ENCODE assay signal across 8 mouse cellular contexts in genomic region chr16:18604267-18604701, GRCm38 (mm10). TPM values are rescaled to one million over a fixed set of nuclear protein-coding genes. Genes with fewer than 3 reads are reported as not detected.
DNase-seq lines count a peak whose midpoint lies in the region; ATAC-seq lines count a peak whose summit lies in the region.
"Had no signal": no experiment of that assay in that cellular context is flagged by ENCODE, and none has a peak within 500 bp of the region (broad histone marks: within the 10 kb centered on the region; RNA-seq: fewer than 3 reads in every experiment).

No protein-coding gene starts in this region.

- no peaks in the 10 kb centered on the region for H3K36me3 ChIP-seq in heart, embryonic 13.5 days
- no peaks in the 10 kb centered on the region for H3K36me3 ChIP-seq in forebrain, embryonic 13.5 days (ENCODE audit: poor library complexity, severe bottlenecking)

- H3K27me3 ChIP-seq in heart, embryonic 13.5 days (replicated peaks), result peaks cover 33% of the 10 kb centered on the region
- H3K27me3 ChIP-seq in forebrain, embryonic 13.5 days, result peaks cover 7% of the 10 kb centered on the region; the same call in 1 of the 2 replicates

- ATAC-seq in heart, embryonic 13.5 days (ENCODE audit: extremely low read depth, insufficient number of reproducible peaks, low FRiP score, low TSS enrichment), result peak; percentile 55; the same call in 1 of the 2 replicates
- no peak for ATAC-seq in forebrain, embryonic 13.5 days
- no peak for ATAC-seq in erythroid progenitor cell, adult 5-6 weeks (replicated peaks; ENCODE audit: low FRiP score, poor library complexity, severe bottlenecking)

- H3K9ac ChIP-seq in heart, embryonic 13.5 days, result peak overlapping the region; percentile 65
- H3K9ac ChIP-seq in forebrain, embryonic 13.5 days, result no peak overlapping the region

- H3K4me1 ChIP-seq in heart, embryonic 13.5 days, result peaks cover 30% of the 10 kb centered on the region
- peaks cover 7% of the 10 kb centered on the region for H3K4me1 ChIP-seq in forebrain, embryonic 13.5 days

- DNase-seq in 3T3-L1 (ENCODE audit: low read depth, low spot score) (peak; percentile 31), NIH3T3 (ENCODE audit: low read depth) (peak; percentile 63)
- DNase-seq in kidney, postnatal 14 days, result peak; percentile 48
- no peak for DNase-seq in cerebellum, postnatal 4 days (ENCODE audit: low spot score in 2 of 2)
- DNase-seq: cerebellum, adult 11 months had no signal

- H3K4me2 ChIP-seq in heart, embryonic 13.5 days, result no peak overlapping the region
- H3K4me2 ChIP-seq in forebrain, embryonic 13.5 days, result no peak overlapping the region

- H3K9me3 ChIP-seq in heart, embryonic 13.5 days, result no peaks in the 10 kb centered on the region
- no peaks in the 10 kb centered on the region for H3K9me3 ChIP-seq in forebrain, embryonic 13.5 days (replicated peaks)

- no peak overlapping the region for H3K4me3 ChIP-seq in heart, embryonic 13.5 days
- no peak overlapping the region for H3K4me3 ChIP-seq in forebrain, embryonic 13.5 days

- WGBS in heart, embryonic 13.5 days, result 39% methylated on average over 8 of the region's 8 CpGs
- 57% methylated on average over 8 of the region's 8 CpGs for WGBS in forebrain, embryonic 13.5 days

- H3K27ac ChIP-seq in heart, embryonic 13.5 days (replicated peaks), result peak overlapping the region; percentile 79
- H3K27ac ChIP-seq in forebrain, embryonic 13.5 days, result no peak overlapping the region

RNA-seq across cellular contexts. Expression of gene Tbx1, which starts 13.8 kb away (rescaled TPM):
- polyA plus RNA-seq in heart, embryonic 13.5 days (2015; fragmentation: Nextera tagmentation; extraction: Ambion mirVana), result 0.42 and 1.1 TPM in 2 replicates
- polyA plus RNA-seq in forebrain, embryonic 13.5 days (2015; fragmentation: Nextera tagmentation; extraction: Ambion mirVana), result 0.39 and 0.56 TPM in 2 replicates
- not detected in 2 replicates for total RNA-seq in erythroid progenitor cell, adult 5-6 weeks (2015; ENCODE audit: low replicate concordance)
- not detected in 2 replicates for total RNA-seq in erythroid progenitor cell, adult 5-6 weeks (2017; ENCODE audit: low replicate concordance)

RNA-seq across cellular contexts. Expression of gene Gp1bb, which starts 17.9 kb away (rescaled TPM):
- 4.4 and 6.1 TPM in 2 replicates for polyA plus RNA-seq in heart, embryonic 13.5 days (2015; fragmentation: Nextera tagmentation; extraction: Ambion mirVana)
- 5.1 and 6.0 TPM in 2 replicates for polyA plus RNA-seq in forebrain, embryonic 13.5 days (2015; fragmentation: Nextera tagmentation; extraction: Ambion mirVana)
- total RNA-seq in erythroid progenitor cell, adult 5-6 weeks (2015; ENCODE audit: low replicate concordance), result 1.7 TPM in 1 of 2 replicates, not detected in the other
- total RNA-seq in erythroid progenitor cell, adult 5-6 weeks (2017; ENCODE audit: low replicate concordance), result 0.51 TPM in 1 of 2 replicates, not detected in the other

RNA-seq across cellular contexts. Expression of gene Gm49601, which starts 21.9 kb away (rescaled TPM):
- polyA plus RNA-seq in heart, embryonic 13.5 days (2015; fragmentation: Nextera tagmentation; extraction: Ambion mirVana), result 1.4 and 1.8 TPM in 2 replicates
- polyA plus RNA-seq in forebrain, embryonic 13.5 days (2015; fragmentation: Nextera tagmentation; extraction: Ambion mirVana), result 10.0 and 18.2 TPM in 2 replicates
- total RNA-seq in erythroid progenitor cell, adult 5-6 weeks (2015; ENCODE audit: low replicate concordance), result 6.1 TPM in 1 of 2 replicates, not detected in the other
- total RNA-seq in erythroid progenitor cell, adult 5-6 weeks (2017; ENCODE audit: low replicate concordance), result 4.2 TPM in 1 of 2 replicates, not detected in the other

RNA-seq across cellular contexts. Expression of gene Sept5, which starts 25.5 kb away (rescaled TPM):
- 8.8 TPM in 2 replicates for polyA plus RNA-seq in heart, embryonic 13.5 days (2015; fragmentation: Nextera tagmentation; extraction: Ambion mirVana)
- polyA plus RNA-seq in forebrain, embryonic 13.5 days (2015; fragmentation: Nextera tagmentation; extraction: Ambion mirVana), result 115 and 120 TPM in 2 replicates
- total RNA-seq in erythroid progenitor cell, adult 5-6 weeks (2015; ENCODE audit: low replicate concordance), result 2.1 and 7.6 TPM in 2 replicates
- 11.2 TPM in 1 of 2 replicates, not detected in the other for total RNA-seq in erythroid progenitor cell, adult 5-6 weeks (2017; ENCODE audit: low replicate concordance)

Comparison
In these comparisons a context has a peak if more than half of its experiments do, and no peak if none do; other contexts are left out.
1. DNase-seq: peak in 3T3-L1 (single experiment), NIH3T3 (single experiment) and kidney, postnatal 14 days (single experiment); none in cerebellum, postnatal 4 days (0 of 2).